Mouse (Mus musculus) brain, embryonic 14.5 days (tissue): Measurements from ENCODE around the gene Gaa.

ENCODE experiments used
- CTCF ChIP-seq: fragments of 200-500 bp; IDR thresholded peaks from 2 replicates; pipeline ENCODE4 v1.5.1; 2012; ENCODE audit warnings: inconsistent platforms, mild to moderate bottlenecking, moderate library complexity, borderline replicate concordance; ENCODE audit not compliant: insufficient read depth, insufficient read length; ENCODE audit errors: extremely low read depth
- POLR2A ChIP-seq: fragments of 200-500 bp; IDR thresholded peaks from 2 replicates; pipeline ENCODE4 v1.6.1; 2012; ENCODE audit warnings: mild to moderate bottlenecking, inconsistent platforms, borderline replicate concordance; ENCODE audit not compliant: poor library complexity, insufficient read depth, insufficient read length, severe bottlenecking; ENCODE audit errors: extremely low read depth

- TF ChIP-seq POLR2A = no peak
- no peak for TF ChIP-seq CTCF
Observed at GRCm38 (mm10) chr11:119221812-119222510, 45.7 kb upstream of the Gaa start.
